Mouse (Mus musculus) thymus, adult 18-20 months (tissue): ENCODE data around the gene Tmc6.

Experiments
- DNase-seq, 2 experiments: peaks; one replicate each; pipeline ENCODE4 v3.0.0; 2022; ENCODE audit warnings: mixed read lengths in 2 of 2

Gene Tmc6

DNA sequence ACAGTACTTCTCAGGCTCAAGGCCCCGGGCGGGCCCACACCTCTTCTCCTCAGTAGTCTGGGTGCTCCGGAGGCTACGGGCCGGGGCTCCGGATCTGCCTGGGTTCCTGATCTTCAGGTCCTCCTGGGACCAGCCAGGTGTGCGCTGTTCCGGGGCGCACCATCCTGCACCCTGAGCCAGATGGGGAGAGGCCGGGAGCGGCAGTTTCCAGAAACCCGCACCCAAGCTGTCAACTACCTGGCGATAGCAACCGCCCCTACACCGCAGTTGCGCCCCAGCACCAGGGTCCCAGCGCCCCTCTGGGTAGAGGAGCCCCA is 1.8 kb downstream of the Tmc6 start:
- DNase-seq, result no peak

DNA sequence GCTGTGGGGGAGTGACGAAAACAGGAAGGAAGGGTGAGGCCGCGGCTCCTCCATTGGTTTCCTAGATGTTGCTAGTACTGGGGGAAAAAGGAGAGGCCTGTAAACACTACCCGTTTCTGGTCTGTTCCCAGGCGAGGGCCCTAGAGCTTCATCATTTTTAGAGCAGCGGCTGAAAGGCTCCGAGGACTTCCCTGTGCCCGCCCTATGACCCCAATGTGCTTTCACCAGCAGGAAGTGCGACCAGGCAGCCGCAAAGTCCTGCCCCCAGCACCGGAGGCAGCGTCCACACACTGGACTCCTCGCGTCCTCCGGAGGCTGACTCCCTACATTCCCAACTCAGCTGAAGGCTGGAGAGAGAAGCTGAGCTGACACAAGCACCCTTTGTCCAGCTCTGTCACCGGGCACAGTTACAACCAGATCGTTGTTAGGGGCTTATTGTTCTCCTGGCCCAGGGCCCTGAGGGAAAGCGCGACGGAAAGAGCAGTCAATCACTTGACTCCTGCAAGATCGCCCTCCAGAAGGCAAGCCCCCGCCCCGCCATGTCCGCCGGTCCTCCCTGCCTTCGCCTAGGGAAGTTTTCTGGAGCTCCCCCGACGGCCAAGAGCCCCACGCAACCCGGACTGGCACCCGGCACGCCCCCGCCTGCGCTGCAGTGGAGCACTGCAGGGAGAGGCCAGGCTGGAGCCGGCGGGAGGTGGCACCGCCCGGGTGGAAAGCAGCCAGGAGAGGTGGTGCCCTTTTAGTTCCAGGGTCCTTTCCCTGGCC is 2.4 kb downstream of the Tmc6 start:
- peak; percentile 57 to 62 for DNase-seq

- no peak for DNase-seq
Measured at GRCm38 (mm10) chr11:117778851-117779433, 3.1 kb downstream of the Tmc6 start.

- no peak for DNase-seq
Measured at GRCm38 (mm10) chr11:117778031-117778430, 4.0 kb downstream of the Tmc6 start.

DNA sequence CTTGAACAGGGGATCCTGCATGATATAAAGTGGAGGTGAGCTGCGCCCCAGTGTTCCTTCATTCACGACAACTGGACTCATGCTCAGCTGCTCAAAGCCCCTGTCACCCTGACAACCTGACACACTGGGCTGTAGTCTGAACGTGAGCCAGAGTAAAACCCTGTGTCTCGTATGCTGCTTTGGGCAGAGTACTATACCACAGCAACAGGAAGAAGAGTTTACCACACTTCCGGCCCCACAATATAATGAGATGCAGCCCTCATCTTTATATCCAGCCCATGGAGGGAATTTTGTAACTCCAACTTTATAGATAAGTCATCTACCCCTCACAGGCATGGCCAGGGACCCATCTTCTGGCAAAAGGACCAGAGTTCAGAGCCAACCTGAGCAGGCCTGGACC is 4.9 kb downstream of the Tmc6 start:
- no peak for DNase-seq

DNA sequence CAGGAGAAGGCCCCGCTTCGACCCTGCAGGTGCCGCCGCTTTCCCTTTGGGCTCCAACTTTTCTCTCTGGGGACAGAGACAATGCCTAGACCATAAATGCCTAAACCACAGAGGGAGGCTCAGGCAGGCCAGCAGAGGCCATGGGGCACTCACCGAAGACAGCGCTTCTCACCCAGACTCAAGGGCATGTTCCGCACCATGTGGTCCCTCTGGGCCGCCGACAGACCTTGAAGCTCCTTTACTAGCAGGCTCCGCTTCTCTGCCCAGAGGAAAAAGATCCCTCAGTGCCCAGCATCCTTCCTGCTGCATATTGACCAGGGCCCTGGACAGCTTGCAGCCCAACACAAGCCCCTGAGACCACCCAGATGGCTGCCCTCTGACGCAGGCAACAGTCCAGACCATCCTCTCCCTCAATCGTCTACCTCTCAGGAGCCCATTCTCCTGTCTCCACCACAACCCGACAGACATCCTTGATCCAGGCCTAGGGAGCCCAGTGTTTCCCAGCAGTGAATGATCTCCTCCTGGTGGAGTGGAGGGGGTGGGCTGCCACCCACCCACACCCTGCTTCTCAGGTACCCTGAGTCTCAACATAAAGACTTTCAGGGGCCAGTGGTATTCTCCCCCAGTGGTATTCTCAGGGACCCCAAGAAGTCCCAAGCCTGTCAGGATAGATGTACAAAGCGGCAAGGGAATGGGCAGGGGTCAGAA is 5.8 kb downstream of the Tmc6 start:
- DNase-seq, result no peak

- DNase-seq, result no peak
Measured at GRCm38 (mm10) chr11:117775540-117775939, 6.5 kb downstream of the Tmc6 start.

DNA sequence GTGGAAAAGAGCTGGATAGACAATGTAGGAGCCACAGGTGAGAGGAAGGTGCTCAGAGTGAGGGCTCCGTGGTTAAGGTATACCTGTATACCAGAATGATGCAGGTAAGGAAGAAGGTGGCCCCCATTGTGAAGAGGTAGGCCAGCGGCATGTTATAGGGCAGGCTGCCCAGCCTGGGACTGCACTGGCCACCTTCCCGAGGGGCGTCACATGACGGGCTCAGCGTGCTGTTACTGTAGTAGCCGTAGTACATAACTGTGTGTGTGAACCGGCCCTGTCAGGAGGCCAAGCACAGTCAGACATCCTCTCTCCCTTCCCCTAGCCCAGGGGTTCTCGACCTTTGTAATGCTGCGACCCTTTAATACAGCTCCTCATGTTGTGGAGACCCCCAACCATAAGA is 7.1 kb downstream of the Tmc6 start:
- DNase-seq, result no peak

GRCm38 (mm10) chr11:117772352-117772751 is 9.6 kb downstream of the Tmc6 start:
- DNase-seq, result no peak

DNA sequence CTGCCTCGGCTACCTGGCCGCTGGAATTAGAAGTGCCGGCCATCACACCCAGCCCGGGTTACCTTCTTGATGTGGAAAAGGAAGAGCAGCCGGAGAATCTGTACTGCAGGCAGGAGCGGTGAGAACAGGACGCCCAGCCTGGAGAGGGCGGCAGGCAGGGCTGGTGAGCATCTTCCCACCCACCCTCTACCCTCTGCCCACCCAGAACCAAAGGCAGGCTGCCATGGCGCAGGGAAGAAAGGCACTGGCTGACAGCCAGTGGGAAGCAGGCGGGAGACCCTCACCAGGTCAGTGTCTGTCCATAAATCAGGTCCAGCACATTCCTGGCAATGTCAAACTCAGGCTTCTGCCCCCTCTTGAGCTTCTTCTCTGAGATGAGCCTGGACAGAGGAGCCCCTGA is 11.6 kb downstream of the Tmc6 start:
- no peak for DNase-seq

GRCm38 (mm10) chr11:117769683-117770047 is 12.3 kb downstream of the Tmc6 start:
- DNase-seq, result no peak

GRCm38 (mm10) chr11:117768725-117769682 is 13.0 kb downstream of the Tmc6 start:
- DNase-seq, result no peak

GRCm38 (mm10) chr11:117766275-117766674 is 15.7 kb downstream of the Tmc6 start:
- DNase-seq, result no peak

DNA sequence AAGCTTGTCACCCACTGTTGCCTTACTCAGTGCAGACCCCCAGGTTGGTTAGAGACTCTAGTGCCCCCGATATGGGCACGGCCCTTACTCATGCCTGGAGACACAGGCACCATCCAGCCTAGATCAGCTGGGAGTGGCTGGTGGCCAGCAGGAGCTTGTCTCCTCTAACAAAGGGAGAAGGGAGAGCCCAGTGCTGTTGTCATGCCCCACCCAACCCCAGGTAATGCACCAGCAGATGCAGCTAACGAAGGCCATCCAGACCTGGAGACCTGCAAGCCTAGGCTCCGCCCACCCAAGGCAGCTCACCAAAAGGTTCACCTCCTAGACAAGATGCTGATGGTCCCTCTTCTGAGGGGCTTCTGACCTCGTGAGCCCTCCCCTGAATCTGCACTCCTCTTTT is 16.6 kb downstream of the Tmc6 start:
- no peak for DNase-seq

DNA sequence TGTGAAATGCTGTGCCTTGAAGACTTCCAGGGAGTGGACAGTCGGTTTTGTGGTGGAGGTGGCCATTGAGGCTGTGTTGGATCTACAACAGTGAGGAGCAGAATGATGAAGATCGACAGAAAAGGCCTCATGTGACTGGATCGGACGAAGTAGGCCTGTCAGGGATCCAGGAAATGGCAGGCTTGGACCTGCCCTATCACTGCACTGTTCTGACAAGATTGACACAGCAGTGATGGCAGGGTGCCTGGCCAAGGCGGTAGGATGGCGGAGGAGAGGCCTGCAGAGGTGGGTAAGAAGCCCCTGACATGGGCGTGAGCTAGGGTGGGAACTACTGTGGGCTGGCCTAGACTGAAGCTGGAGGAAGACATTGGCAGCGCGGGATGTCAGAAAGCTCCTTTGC is 17.7 kb downstream of the Tmc6 start:
- no peak for DNase-seq

DNA sequence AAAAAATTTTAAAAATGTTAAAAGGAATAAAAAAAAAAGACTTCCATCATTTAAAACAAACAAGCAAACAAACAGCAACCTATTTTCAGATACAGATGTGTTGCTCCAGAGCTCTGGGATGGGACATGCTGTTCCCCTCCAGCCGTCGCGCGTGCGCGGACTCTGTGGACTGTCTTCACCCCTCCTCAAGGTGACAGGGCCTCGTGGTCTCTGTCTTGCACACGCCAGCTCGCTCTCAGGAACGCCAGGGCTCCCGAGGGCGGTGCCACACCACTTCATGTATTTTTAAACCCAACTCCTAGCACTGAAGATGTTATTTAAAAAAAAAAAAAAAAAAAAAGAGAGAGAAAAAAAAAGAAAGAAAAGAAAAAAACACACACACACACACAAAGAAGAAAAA is 19.8 kb downstream of the Tmc6 start:
- DNase-seq, result no peak

DNA sequence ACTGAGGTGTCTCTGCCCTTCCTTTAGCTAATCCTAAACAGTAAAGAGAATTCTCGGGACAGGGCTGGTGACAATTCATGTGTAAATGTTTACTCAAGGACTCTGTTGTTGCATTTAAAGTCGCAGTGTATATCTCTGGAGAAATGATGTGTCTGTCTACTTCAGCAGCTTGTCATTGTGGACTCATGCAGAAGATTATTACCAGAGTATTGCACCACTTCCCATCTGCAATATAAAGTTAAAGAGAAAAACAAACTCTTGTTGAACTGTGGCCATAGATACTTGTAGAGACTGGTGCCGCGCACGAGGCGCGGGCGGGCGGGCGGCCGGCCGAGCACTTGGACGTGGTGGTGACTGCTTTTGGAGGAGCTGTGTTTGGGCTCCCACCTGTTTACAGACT is 20.2 kb downstream of the Tmc6 start:
- no peak for DNase-seq

DNA sequence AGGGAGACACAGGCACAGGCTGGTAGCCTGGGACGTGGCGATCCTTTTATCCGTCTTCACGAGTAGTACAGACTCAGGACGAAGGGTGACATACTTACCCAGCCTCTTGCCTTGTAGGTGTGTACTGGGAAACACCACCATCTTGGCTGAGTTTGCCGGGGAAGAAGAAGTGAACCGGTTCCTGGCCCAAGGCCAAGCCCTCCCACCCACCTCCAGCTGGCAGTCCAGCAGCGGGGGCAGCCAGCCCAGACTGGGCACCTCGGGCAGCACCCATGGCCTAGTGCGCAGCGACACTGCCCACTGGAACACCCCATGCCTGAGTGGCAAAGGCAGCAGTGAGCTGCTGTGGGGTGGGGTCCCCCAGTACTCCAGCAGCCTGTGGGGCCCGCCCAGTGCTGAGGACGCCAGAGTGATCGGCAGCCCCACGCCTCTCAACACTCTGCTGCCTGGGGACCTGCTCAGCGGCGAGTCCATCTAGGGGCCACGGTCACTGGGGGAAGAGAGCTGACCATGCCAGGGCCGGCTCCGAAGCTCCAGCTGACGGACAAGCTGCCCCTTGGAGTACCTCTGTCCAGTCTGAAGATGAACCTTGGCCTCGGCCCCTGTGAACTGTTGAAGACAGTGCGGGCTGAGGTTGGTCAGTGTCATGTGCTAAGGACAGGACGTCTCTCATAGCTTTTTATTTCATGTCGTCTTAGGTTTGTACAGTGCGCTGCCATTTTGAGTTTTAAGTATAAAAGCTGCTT is 21.5 kb downstream of the Tmc6 start:
- DNase-seq, result no peak

DNA sequence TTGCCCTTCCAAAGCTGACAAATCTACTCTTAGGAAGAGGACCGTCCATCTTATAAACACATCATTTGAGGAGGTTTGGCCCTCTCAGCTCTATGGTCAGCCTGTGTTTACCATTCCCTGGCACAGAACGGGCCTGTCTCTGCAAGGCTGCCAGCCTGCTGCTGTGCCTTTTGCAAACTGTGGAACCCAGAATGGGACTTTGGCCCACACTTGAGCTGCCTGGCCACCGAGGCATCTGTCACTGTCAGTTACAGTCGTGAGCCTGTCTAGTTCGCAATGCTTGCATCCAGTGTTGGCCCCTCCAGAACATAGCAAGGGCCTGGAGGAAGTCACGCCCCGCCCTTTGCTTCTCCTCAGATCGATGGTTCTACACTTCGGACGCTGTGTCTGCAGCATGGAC is 22.7 kb downstream of the Tmc6 start:
- no peak for DNase-seq

DNA sequence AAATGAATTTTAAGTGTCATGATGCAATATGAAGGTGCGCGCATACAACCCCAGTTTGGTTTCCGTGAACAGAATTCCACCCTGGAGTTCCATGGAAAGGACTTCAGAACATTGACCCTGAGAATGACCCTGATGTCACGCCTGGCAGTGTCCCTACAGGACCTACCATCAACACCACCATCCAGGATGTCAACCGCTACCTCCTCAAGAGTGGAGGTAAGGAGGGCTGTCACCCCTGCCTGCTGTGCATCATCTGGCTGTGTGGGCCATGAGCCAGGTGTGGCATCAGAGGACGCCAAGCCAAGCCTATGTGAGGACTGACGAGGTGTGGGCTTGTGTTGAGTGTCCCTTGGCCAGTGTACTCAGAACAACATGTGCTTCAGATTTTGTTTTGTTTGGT is 26.1 kb downstream of the Tmc6 start:
- no peak for DNase-seq

DNA sequence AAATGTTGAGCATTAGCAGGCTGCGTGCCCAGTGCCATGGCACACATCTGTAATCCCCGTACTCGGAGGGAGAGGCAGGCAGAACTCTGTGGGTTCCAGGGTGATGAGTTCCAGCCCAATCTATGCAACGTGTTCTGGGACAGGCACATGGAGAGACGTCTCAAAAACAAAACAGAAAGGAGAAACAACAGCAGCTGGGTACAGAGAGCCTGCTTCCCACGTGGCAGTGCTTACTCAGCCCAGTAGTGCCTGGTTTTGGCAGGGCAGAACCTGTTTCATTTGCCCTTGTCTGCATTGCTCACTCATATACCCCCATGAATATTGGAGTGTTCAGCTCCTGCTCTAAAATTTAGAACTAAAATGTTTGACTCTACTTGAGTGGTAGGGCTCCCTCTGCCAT is 30.5 kb downstream of the Tmc6 start:
- no peak for DNase-seq

DNA sequence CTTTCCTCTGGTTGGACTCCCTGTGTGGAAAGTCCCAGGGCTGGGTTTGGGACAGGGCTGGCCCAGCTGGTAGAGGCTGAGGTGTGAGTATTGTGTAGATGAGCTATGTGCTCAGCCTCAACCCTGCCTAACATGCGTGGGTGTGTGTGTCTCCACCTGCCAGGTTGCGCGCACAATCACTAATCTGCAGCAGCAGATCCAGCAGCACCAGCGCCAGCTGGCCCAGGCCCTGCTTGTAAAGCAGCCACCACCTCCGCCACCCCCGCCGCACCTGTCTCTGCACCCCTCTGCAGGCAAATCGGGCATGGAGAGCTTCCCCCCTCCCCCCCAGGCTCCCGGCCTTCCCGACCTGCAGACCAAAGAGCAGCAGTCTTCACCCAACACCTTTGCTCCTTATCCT is 32.6 kb downstream of the Tmc6 start:
- no peak for DNase-seq

GRCm38 (mm10) chr11:117748628-117749027 is 33.4 kb downstream of the Tmc6 start:
- DNase-seq, result no peak
